Mouse (Mus musculus) ES-E14 (cell line): ENCODE measurements at regions not wholly inside any gene's neighbourhood (a gene's known extent, or its start where the extent isn't known, plus 50 kb on each side); places are given as distances from the start of the nearest gene placed in this dataset.

Source experiments
- DNase-seq: peaks from one replicate; pipeline ENCODE4 v3.0.0-alpha.2; 2013; ENCODE audit warnings: low read depth, low spot score
- H3K27ac ChIP-seq: 2 replicates; pipeline ENCODE4 v1.5.1; 2012; ENCODE audit warnings: low read depth, mild to moderate bottlenecking, low read length, moderate library complexity, mixed read lengths; ENCODE audit not compliant: poor library complexity, insufficient read depth, severe bottlenecking
- H3K36me3 ChIP-seq: 2 replicates; pipeline ENCODE4 v1.6.1; 2012; ENCODE audit warnings: mild to moderate bottlenecking, low read length, moderate library complexity, mixed read lengths; ENCODE audit not compliant: control insufficient read depth, poor library complexity, insufficient read depth, severe bottlenecking
- H3K4me1 ChIP-seq, 2 experiments: fragments of 150-350 bp in 1 of 2; sonication (generic) in 1 of 2; 2 replicates each; pipeline ENCODE4 v1.6.1; 2012; ENCODE audit warnings: low read length in 2 of 2, mild to moderate bottlenecking in 1 of 2, mixed read lengths in 1 of 2; ENCODE audit not compliant: control insufficient read depth in 2 of 2, insufficient read depth in 2 of 2, poor library complexity in 1 of 2
- H3K4me3 ChIP-seq, 2 experiments: fragments of 150-350 bp in 1 of 2; sonication (generic) in 1 of 2; 2 replicates each; pipeline ENCODE4 v1.5.1; 2012; ENCODE audit warnings: low read length in 2 of 2, low read depth in 1 of 2, mild to moderate bottlenecking in 1 of 2, mixed read lengths in 1 of 2; ENCODE audit not compliant: insufficient read depth in 1 of 2, poor library complexity in 1 of 2, severe bottlenecking in 1 of 2
- H3K9ac ChIP-seq: 2 replicates; pipeline ENCODE4 v1.6.1; 2012; ENCODE audit warnings: low read depth, mild to moderate bottlenecking, low read length, mixed read lengths; ENCODE audit not compliant: poor library complexity, insufficient read depth, severe bottlenecking
- H3K9me3 ChIP-seq: fragments of 150-350 bp; sonication (generic); 2 replicates; pipeline ENCODE4 v1.6.1; 2012; ENCODE audit warnings: low read depth, mild to moderate bottlenecking, low read length; ENCODE audit not compliant: control insufficient read depth, insufficient read depth
- CHD2 ChIP-seq: IDR thresholded peaks from 2 replicates; pipeline ENCODE4 v1.6.1; 2014; ENCODE audit warnings: mild to moderate bottlenecking, low read depth, low read length, inconsistent platforms
- HCFC1 ChIP-seq: IDR thresholded peaks from 2 replicates; pipeline ENCODE4 v1.6.1; 2012; ENCODE audit warnings: low read length, inconsistent platforms, borderline replicate concordance; ENCODE audit not compliant: insufficient read depth
- MAFK ChIP-seq: IDR thresholded peaks from 2 replicates; pipeline ENCODE4 v1.6.1; 2014; ENCODE audit warnings: mild to moderate bottlenecking, low read depth, low read length, inconsistent platforms; ENCODE audit not compliant: insufficient read depth
- ZC3H11A ChIP-seq: IDR thresholded peaks from 2 replicates; pipeline ENCODE4 v1.6.1; 2012; ENCODE audit warnings: low read depth, mild to moderate bottlenecking, inconsistent platforms, low read length, borderline replicate concordance
- ZNF384 ChIP-seq: IDR thresholded peaks from 2 replicates; pipeline ENCODE4 v1.6.1; 2012; ENCODE audit warnings: low read depth, low read length, inconsistent platforms
- in situ Hi-C, 2 experiments: fragments of 600-800 bp; cut with MboI; formaldehyde crosslinking; loops; one replicate each; pipeline ENCODE4 v1.15.1; 2025; ENCODE audit warnings: low sequenced_read_pairs in 2 of 2, inconsistent platforms in 1 of 2; ENCODE audit not compliant: unreplicated experiment in 2 of 2

- Histone ChIP-seq H3K9ac (no peak overlapping the region), H3K4me1 (no peaks in the 10 kb centered on the region), H3K36me3 (no peaks in the 10 kb centered on the region), H3K4me3 (no peak overlapping the region), H3K27ac (no peak overlapping the region), H3K9me3 (no peaks in the 10 kb centered on the region)
- in situ Hi-C loops: no loop called here
- no peak for DNase-seq
- TF ChIP-seq HCFC1 (no peak), MAFK (no peak)
These were observed 921.8 kb downstream of the Stpg2 start for GRCm38 (mm10) chr3:140127310-140127709.

- Histone ChIP-seq H3K27ac (no peak overlapping the region), H3K9me3 (no peaks in the 10 kb centered on the region), H3K4me3 (no peak overlapping the region), H3K4me1 (no peaks in the 10 kb centered on the region), H3K9ac (no peak overlapping the region), H3K36me3 (no peaks in the 10 kb centered on the region)
- in situ Hi-C loops: no loop called here
- no peak for DNase-seq
- TF ChIP-seq ZNF384 (no peak), MAFK (no peak), HCFC1 (no peak), ZC3H11A (no peak)
These were observed 923.7 kb downstream of the Stpg2 start for GRCm38 (mm10) chr3:140129065-140129778.

- DNase-seq: no peak
- H3K9me3 ChIP-seq: no peaks in the 10 kb centered on the region
- H3K27ac ChIP-seq: no peak overlapping the region
- in situ Hi-C loops: no loop called here
- H3K4me1 ChIP-seq: no peaks in the 10 kb centered on the region
- TF ChIP-seq HCFC1 (no peak), ZNF384 (no peak), MAFK (no peak), CHD2 (no peak), ZC3H11A (no peak)
- H3K9ac ChIP-seq: no peak overlapping the region
- no peak overlapping the region for H3K4me3 ChIP-seq
- H3K36me3 ChIP-seq: no peaks in the 10 kb centered on the region
These were observed 938.4 kb downstream of the Stpg2 start for GRCm38 (mm10) chr3:140143900-140144299.

- Histone ChIP-seq H3K27ac (no peak overlapping the region), H3K4me3 (no peak overlapping the region), H3K9me3 (no peaks in the 10 kb centered on the region), H3K9ac (no peak overlapping the region), H3K4me1 (no peaks in the 10 kb centered on the region), H3K36me3 (no peaks in the 10 kb centered on the region)
- in situ Hi-C loops: no loop called here
- DNase-seq: no peak
- TF ChIP-seq HCFC1: no peak
- no peak for TF ChIP-seq ZC3H11A
- no peak for TF ChIP-seq CHD2
These were observed 941.9 kb downstream of the Stpg2 start for GRCm38 (mm10) chr3:140147158-140147933.

GRCm38 (mm10) chr3:140150530-140150951 lies 945.0 kb downstream of the Stpg2 start:
- no peak overlapping the region for H3K27ac ChIP-seq
- in situ Hi-C loops: no loop called here
- no peak for TF ChIP-seq CHD2
- no peak for TF ChIP-seq HCFC1
- TF ChIP-seq ZC3H11A: no peak
- no peak for TF ChIP-seq ZNF384
- H3K36me3 ChIP-seq: no peaks in the 10 kb centered on the region
- no peak overlapping the region for H3K9ac ChIP-seq
- H3K4me1 ChIP-seq: no peaks in the 10 kb centered on the region
- H3K4me3 ChIP-seq: no peak overlapping the region
- DNase-seq: no peak
- H3K9me3 ChIP-seq: no peaks in the 10 kb centered on the region
